Mouse (Mus musculus) cerebellum, adult 8-10 months (tissue): ENCODE data around the gene Dync2li1.
A peak's percentile ranks its signal among the peaks of the same experiment; 100 is the strongest.

Experiments
- DNase-seq: peaks from one replicate; pipeline ENCODE4 v3.0.0; 2022

Dync2li1 gene

GRCm38 (mm10) chr17:84611971-84612370, 14.3 kb upstream of the Dync2li1 start:
- DNase-seq, result no peak

DNA sequence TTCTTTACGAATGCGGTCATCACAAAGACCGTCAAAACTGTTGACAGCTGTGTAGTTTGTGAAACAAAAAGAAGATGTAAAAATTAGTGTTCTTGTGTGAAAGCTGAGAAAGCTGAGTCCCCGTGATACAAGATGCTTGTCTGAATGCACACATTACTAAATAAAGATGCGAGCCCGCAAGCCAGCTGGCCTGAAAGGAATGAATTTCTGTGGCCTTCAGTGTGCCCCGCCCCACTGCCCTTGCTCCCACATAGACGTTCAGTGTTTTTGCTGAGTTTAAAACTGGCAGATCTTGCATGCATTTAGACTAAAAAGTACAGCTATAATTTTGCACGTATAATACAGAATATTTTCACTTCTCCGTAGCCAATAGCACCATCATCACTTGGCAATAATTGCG, 10.5 kb upstream of the Dync2li1 start:
- DNase-seq, result no peak

DNA sequence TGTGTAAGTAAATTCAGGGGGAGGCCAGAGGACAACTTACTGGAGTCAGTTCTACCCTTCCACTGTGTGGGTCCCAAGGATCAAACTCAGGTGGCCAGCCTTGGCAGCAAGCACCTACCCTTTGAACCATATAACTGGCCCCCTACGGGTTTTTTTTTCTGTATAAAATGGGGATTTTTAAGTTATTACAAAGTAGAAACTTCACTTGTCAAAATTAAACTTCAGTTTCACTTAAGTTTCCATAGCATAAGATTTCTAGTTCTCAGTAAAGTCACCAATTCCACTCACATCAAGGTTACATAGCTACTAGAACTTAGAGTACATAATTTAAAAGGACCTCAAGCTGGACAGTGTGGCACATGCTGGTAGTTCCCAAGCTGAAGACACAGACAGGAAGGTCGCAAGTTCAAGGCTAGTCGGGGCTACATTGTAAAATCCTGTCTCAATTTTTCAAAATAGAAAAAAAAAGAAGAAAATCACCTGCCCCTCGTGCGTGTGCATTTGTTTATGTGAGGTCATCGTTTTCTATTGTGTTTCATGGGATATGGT, 9.7 kb upstream of the Dync2li1 start:
- DNase-seq, result no peak

GRCm38 (mm10) chr17:84617953-84618352, 8.3 kb upstream of the Dync2li1 start:
- no peak for DNase-seq

DNA sequence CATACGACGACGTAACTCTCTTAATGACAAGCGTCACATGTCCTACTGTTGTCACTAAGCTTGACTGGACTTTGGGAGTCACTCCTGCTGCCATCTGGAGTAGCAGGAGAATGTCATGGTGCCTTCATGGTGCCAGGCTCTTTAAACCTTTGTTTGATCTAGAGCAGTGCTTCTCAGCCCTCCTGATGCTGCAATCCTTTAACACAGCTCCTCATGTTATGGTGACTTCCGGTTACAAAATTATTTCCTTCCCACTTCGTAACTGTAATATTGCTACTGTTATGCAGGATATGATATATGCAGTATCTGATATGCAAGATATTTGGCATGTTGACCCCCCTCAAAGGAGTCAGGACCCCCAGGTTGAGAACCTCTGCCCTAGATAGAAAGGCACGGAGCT, 7.2 kb upstream of the Dync2li1 start:
- DNase-seq, result no peak

GRCm38 (mm10) chr17:84620076-84620475, 6.2 kb upstream of the Dync2li1 start:
- no peak for DNase-seq

DNA sequence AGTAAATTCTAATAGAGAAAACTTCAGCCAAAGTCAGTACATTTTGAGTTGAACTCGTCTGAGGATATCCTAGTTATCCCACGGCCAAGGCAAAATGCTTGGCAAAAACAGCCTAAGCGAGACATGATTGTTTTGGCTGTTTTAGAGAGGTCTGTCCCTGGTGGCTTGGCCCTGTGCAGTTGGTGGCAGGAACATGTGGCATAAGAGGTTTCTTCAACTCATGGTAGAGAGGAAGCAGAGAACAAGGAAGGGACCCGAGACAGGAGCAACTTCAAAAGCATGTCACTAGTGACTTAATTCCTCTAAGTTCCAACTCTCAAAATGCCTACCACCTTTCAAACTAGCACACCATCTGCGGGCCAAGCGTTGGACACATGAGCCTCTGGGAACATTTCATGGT, 5.7 kb upstream of the Dync2li1 start:
- no peak for DNase-seq

DNA sequence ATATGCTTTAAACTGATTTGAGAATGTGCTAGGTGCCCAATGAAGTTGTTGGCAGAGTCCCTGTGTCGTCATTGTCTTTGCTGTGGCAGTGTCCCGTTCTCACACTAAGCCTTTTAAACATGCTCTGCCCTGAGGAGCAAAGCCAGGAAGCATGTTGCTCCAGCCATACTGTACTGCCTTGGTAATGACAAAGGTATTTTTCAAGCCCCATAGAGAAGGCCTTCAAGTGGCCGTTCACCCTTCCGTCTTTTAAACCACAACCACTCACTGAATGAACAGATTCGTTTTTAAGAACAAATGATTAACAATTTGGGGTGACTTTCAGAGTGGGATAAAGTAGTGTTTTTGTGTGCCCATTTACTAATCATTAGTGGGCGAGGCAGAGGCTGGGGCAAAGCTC, 5.1 kb upstream of the Dync2li1 start:
- DNase-seq, result no peak

DNA sequence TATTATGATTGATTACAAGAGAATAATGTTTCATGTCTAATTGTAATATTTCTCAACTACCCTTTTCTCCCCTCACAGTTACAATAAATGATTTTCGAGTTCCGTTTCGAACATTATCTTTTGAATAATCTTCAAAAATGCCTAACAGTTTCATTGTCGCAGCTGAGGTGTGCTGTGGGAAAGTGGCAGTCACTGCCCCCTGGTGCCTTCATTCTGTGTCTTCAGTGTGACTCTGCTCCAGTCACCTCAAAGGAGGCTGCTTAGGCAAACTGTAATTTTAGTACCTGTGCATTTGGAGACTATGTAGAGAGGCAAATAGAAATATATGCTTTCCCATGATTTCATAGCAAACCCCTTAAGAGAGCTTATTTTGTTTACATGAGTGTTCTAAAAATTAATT, 4.3 kb upstream of the Dync2li1 start:
- DNase-seq, result no peak

GRCm38 (mm10) chr17:84622873-84623272, 3.4 kb upstream of the Dync2li1 start:
- DNase-seq, result no peak

- peak; percentile 33 for DNase-seq
These were observed 585 bp downstream of the Dync2li1 start for GRCm38 (mm10) chr17:84626857-84627305.

GRCm38 (mm10) chr17:84627721-84628120, 1.4 kb downstream of the Dync2li1 start:
- DNase-seq, result no peak

- DNase-seq, result no peak
These were observed 2.3 kb downstream of the Dync2li1 start for GRCm38 (mm10) chr17:84628611-84629010.

DNA sequence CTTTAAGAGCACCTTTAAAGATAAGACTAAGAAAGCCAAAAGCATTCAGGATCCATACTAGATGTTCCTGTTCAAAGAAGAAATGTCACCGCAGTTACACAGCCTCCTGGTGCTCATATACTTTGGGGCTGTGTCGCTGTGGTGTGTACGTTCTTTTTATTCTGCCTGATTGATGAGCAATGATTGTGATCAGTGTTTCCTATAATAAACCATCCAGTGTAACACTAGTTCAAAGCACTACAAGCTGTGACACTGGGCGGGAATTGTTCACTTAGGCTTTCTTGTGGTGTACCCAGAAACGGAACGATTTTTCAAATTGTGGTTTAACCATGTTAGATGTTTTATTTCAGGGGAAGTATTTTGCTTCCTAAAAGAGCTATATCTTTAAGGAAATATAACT, 5.5 kb downstream of the Dync2li1 start:
- DNase-seq, result no peak

GRCm38 (mm10) chr17:84633443-84633842, 7.1 kb downstream of the Dync2li1 start:
- DNase-seq, result no peak

- no peak for DNase-seq
These were observed 10.0 kb downstream of the Dync2li1 start for GRCm38 (mm10) chr17:84636328-84636727.

GRCm38 (mm10) chr17:84637971-84638370, 11.7 kb downstream of the Dync2li1 start:
- DNase-seq, result no peak

DNA sequence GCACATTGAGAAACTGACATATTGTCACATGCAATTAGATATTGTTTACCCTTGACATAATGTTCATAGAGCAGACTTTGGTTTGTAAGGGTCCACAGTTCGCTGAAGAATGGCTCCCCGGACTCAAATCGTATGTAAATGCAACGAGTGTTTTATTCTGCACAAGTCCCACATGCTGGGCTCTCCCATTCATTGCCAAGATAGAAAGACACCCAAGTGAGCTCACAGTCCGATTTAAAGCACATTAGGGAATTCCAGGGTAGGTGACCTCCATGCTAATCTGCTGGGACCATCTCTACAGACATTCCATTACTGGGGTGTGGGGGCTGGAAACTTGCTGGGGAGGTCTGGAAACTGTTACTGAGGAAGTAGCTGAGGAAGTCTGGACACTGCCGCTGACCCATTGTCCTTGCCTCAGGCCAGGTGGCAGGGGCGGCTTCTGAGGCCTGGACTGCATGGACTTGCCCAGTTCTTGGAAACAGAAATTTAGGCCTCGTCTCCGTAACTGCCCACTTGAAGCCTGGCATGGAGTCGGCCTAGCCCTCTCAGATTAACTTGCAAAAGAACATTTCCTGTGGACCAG, 13.6 kb downstream of the Dync2li1 start:
- no peak for DNase-seq

DNA sequence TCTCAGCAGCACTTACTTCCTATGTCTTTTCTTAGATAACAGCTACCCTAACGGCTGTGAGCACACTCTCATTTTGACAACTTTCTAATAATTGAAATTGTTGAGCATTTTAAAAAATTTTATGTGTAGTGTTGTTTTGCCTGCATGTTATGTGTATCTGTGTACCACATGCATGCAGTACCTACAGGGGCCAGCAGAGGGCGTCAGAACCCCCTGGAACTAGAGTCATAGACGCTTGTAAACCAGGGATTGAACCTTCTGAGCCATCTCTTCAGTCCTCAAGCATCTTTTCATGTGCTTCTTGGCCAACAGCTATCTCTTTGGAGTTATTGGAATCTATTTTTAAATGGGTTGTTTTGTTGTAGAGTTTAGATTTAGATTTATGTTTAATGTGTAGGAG, 15.6 kb downstream of the Dync2li1 start:
- no peak for DNase-seq

GRCm38 (mm10) chr17:84642324-84642723, 16.0 kb downstream of the Dync2li1 start:
- DNase-seq, result no peak

DNA sequence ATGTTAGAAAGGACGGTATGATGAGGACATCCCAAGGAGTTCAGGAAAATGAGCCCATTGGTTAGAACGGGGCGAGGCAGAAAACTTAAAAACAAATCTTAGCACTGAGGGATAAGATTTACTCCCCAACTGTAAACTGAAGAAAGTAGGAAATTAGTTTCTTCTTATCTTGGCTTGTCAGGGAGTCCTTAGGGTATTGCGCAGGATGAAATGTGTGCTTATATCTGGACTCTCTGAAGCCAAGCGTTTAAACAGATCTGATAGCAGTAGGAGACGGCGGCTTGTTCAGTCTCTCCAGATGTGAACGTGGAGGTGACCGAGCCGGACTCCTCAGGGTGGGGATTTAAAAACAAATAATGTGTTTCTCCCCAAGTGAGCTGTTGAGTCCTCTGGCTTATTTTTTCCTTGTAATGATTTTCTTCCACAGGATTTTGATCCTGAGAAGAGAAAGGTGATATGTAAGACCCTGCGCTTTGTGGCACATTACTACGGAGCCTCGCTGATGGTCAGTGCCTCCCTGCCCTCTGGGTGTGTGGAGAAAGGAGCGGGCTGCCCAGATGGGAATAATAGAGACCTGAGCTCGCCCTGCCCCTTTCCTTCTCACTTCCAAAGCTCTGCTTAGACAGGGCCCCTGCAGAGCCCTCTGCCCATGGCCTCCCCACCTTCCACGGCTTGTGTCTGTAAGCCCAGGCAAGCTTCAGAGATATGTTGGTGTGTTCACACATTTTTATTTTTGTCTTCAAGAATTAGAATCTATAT, 18.2 kb downstream of the Dync2li1 start:
- DNase-seq, result no peak

- DNase-seq, result no peak
These were observed 18.8 kb downstream of the Dync2li1 start for GRCm38 (mm10) chr17:84645119-84645518.

- DNase-seq, result no peak
These were observed 19.6 kb downstream of the Dync2li1 start for GRCm38 (mm10) chr17:84645894-84646293.

GRCm38 (mm10) chr17:84646477-84646876, 20.2 kb downstream of the Dync2li1 start:
- DNase-seq, result no peak
